Comparison of ENCODE assay signal across 8 mouse cellular contexts in the genomic region with DNA sequence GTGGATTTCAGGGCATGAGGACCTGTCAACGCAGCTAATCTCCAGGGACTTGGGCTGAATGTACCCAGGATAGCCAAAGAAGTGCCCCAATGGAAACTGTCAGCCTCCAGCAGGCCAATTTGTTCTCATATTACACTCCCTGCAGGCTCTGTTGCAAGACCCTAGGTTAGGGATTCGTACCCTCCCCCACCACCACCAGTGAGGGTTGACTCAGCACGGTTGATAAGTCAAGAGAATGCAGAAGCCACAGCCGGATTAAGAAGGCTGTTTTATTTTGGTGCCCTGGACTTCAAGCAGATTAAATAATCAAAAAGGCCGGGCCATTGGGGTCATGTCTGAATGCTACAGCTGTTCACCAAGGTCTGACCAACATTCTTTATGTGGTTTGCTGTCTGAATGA. TPM values are rescaled to one million over a fixed set of nuclear protein-coding genes. Genes with fewer than 3 reads are reported as not detected.
DNase-seq lines count a peak whose midpoint lies in the region; ATAC-seq and TF ChIP-seq lines count a peak whose summit lies in the region.

Gene Lrtm1 (plus strand): TSS at position 326 of the 400 bp plus-strand sequence.

- H3K4me1 ChIP-seq in forebrain, embryonic 14.5 days (ENCODE audit: control insufficient read depth, insufficient read depth, low read length): peaks cover 5% of the 10 kb centered on the region; the same call in 1 of the 2 replicates

- ATAC-seq in Patski: peak; percentile 62
- ATAC-seq in cerebellum, adult (ENCODE audit: insufficient number of reproducible peaks, low FRiP score, low TSS enrichment): no peak
- ATAC-seq in forebrain, embryonic 14.5 days: no peak

- in situ Hi-C loops in Patski (cut with MboI; ENCODE audit: low pct_unique_long_range_greater_than_20kb): no loop called here

- DNase-seq in adrenal gland, adult 8-10 months: peak; percentile 34
- DNase-seq in adrenal gland, postnatal 4 days (ENCODE audit: low spot score in 2 of 2): no peak
- DNase-seq in Patski (ENCODE audit: low read depth, low spot score): peak; percentile 60
- DNase-seq in gastrocnemius, postnatal 25 days: peak; percentile 48
- DNase-seq in kidney, postnatal 10 days: peak; percentile 43
- DNase-seq in frontal cortex, postnatal 14 days (ENCODE audit: low spot score in 2 of 2): no peak
- no peak for DNase-seq in forebrain, embryonic 14.5 days (ENCODE audit: low spot score)

- no peak within 1 kb of the TSS for H3K9ac ChIP-seq in forebrain, embryonic 14.5 days (ENCODE audit: low read length)

- peaks cover 7% of the 10 kb centered on the region for H3K27me3 ChIP-seq in Patski
- 0 out of 2 replicates have a peak, but pooled peaks cover 5% of the 10 kb centered on the region for H3K27me3 ChIP-seq in forebrain, embryonic 14.5 days (replicated peaks; ENCODE audit: control insufficient read depth, insufficient read depth, low read length)

- H3K4me3 ChIP-seq in forebrain, embryonic 14.5 days (ENCODE audit: low read depth, low read length): no peak within 1 kb of the TSS

- no peaks in the 10 kb centered on the region for H3K36me3 ChIP-seq in forebrain, embryonic 14.5 days (ENCODE audit: control insufficient read depth, insufficient read depth, low read length)

- POLR2A ChIA-PET in Patski (lab: Charles Lee): interaction anchor here (0.6 kb wide), 1 partner anchor 24 kb away, joined by 3 read pairs; no protein-coding TSS in a partner anchor

- CTCF ChIA-PET in Patski (lab: Charles Lee): interaction anchor here (1.0 to 1.4 kb wide), 3 partner anchors 24 to 54 kb away, joined by 3 to 4 read pairs (median 3); no protein-coding TSS in a partner anchor

- no peak for TF ChIP-seq CTCF in Patski (IDR thresholded peaks at IDR 0.05)

- no peak within 1 kb of the TSS for H3K27ac ChIP-seq in forebrain, embryonic 14.5 days (ENCODE audit: low read depth, low read length)

- WGBS in forebrain, embryonic 14.5 days: 5% methylated on average over 5 of the region's 5 CpGs

- no peaks in the 10 kb centered on the region for H3K9me3 ChIP-seq in forebrain, embryonic 14.5 days (replicated peaks; ENCODE audit: control insufficient read depth, low read length)

- no peak within 1 kb of the TSS for H3K4me2 ChIP-seq in forebrain, embryonic 14.5 days (ENCODE audit: low read length)

RNA-seq across cellular contexts. Expression of gene Lrtm1, which starts in this region (rescaled TPM):
- total RNA-seq in adrenal gland, adult 8-10 months (2022): under 1 TPM in 3 of 4 experiments, not detected in 1; 0.03 to 0.17 (median 0.06) TPM
- under 1 TPM; 0.39 to 0.56 TPM for total RNA-seq in adrenal gland, postnatal 4 days (2021)
- not detected for polyA plus RNA-seq in Patski (2021)
- 10 to 100 TPM; 27.1 to 34.6 TPM for total RNA-seq in gastrocnemius, postnatal 25 days (2021)
- polyA plus RNA-seq in forebrain, embryonic 14.5 days (2014; fragmentation: Nextera tagmentation; extraction: Ambion mirVana): 0.25 TPM in 1 of 2 replicates, not detected in the other

Comparison
In these comparisons a context has a peak if more than half of its experiments do, and no peak if none do; other contexts are left out.
1. RNA of gene Lrtm1 (total RNA-seq): 27.1 to 34.6 TPM in gastrocnemius, postnatal 25 days; 0.39 to 0.56 TPM in adrenal gland, postnatal 4 days and 0.03 to 0.17 TPM in adrenal gland, adult 8-10 months; every median in the first group is over 10 times any median in the second.
2. Peak in DNase-seq in adrenal gland, adult 8-10 months; RNA of the gene not detected or under 1 TPM.
3. Peak in DNase-seq and ATAC-seq in Patski; RNA of the gene not detected or under 1 TPM.
4. DNase-seq: peak in gastrocnemius, postnatal 25 days (single experiment) and kidney, postnatal 10 days (single experiment); none in adrenal gland, postnatal 4 days (0 of 2), frontal cortex, postnatal 14 days (0 of 2) and forebrain, embryonic 14.5 days (single experiment).